In the genomic region with DNA sequence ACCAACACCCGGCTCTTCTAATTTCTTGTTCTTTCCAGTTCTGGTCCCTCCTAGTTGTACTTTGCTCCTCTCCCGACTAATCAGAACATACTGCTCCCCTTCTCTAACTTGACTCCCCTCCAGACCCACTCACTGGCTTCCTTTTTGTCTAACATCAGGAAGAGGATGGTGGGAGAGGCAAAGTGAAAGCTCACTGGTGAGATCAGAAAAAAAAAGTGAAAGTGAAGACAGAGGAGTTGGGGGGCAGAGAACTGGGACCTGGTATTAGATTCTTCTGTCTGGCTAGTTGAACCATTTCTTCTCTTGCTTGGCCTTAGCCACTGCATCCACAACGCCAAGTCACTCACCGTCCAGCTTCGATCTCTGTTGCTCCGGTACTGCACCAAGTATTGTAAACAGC, we compare ENCODE assay signal across 40 mouse cellular contexts. TPM values are rescaled to one million over a fixed set of nuclear protein-coding genes. Genes with fewer than 3 reads are reported as not detected.
DNase-seq lines count a peak whose midpoint lies in the region; ATAC-seq and TF ChIP-seq lines count a peak whose summit lies in the region.
"Had no signal": no experiment of that assay in that cellular context is flagged by ENCODE, and none has a peak within 500 bp of the region (broad histone marks: within the 10 kb centered on the region; RNA-seq: fewer than 3 reads in every experiment).

No protein-coding gene starts in this region.

- H3K4me3 ChIP-seq in liver, postnatal 0 days (ENCODE audit: low read depth, low read length), result no peak overlapping the region
- H3K4me3 ChIP-seq in liver, embryonic 11.5 days (ENCODE audit: low read depth, low read length), result no peak overlapping the region
- peak overlapping the region; percentile 32 for H3K4me3 ChIP-seq in macrophage (ENCODE audit: inconsistent target)
- H3K4me3 ChIP-seq: embryonic facial prominence, embryonic 10.5 days; embryonic facial prominence, embryonic 15.5 days; forebrain, embryonic 12.5 days; heart, embryonic 12.5 days; intestine, embryonic 15.5 days; limb, embryonic 10.5 days; limb, embryonic 15.5 days; myocyte; neural tube, embryonic 12.5 days had no signal

- H3K79me2 ChIP-seq in macrophage (ENCODE audit: inconsistent target), result peaks cover 12% of the 10 kb centered on the region; the same call in 1 of the 2 replicates

- H3K4me2 ChIP-seq in liver, postnatal 0 days (ENCODE audit: low read depth, low read length), result 0 out of 2 replicates have a peak overlapping the region, but pooled peaks have one; percentile 52
- no peak overlapping the region for H3K4me2 ChIP-seq in liver, embryonic 11.5 days
- H3K4me2 ChIP-seq: embryonic facial prominence, embryonic 15.5 days; forebrain, embryonic 12.5 days; heart, embryonic 12.5 days; intestine, embryonic 15.5 days; limb, embryonic 15.5 days; midbrain, embryonic 11.5 days; neural tube, embryonic 12.5 days had no signal

- WGBS in liver, postnatal 0 days (ENCODE audit: insufficient replicate concordance), result 82% methylated on average over 6 of the region's 6 CpGs
- WGBS in liver, embryonic 11.5 days, result 84% methylated on average over 6 of the region's 6 CpGs
- WGBS in macrophage (ENCODE audit: missing documents), result 60% methylated on average over 6 of the region's 6 CpGs

- peak; percentile 27 for DNase-seq in CD4-positive, CD25-positive, alpha-beta regulatory T cell, adult 2 months (ENCODE audit: low read depth, low spot score)
- no peak for DNase-seq in liver, postnatal 0 days
- DNase-seq in liver, embryonic 11.5 days (ENCODE audit: low spot score), result no peak
- peak; percentile 38 for DNase-seq in CD4-positive helper T cell, adult 2 months (ENCODE audit: low read depth, low spot score)
- DNase-seq in layer of hippocampus, postnatal 36 days, result no peak
- DNase-seq: adrenal gland, postnatal 25 days; cerebellum, adult 8-10 months; cerebellum, postnatal 25 days; gastrocnemius, postnatal 14 days; kidney, adult 2 months; kidney, postnatal 4 days; right cerebral cortex, adult 18-20 months; thymus, postnatal 14 days had no signal

- H3K4me1 ChIP-seq in liver, postnatal 0 days (ENCODE audit: insufficient read depth), result no peaks in the 10 kb centered on the region
- no peaks in the 10 kb centered on the region; the same call in 1 of the 2 replicates for H3K4me1 ChIP-seq in liver, embryonic 11.5 days (replicated peaks; ENCODE audit: control insufficient read depth, insufficient read depth, low read length)
- H3K4me1 ChIP-seq: embryonic facial prominence, embryonic 15.5 days; forebrain, embryonic 12.5 days; intestine, embryonic 15.5 days; limb, embryonic 15.5 days; neural tube, embryonic 12.5 days had no signal

- H3K36me3 ChIP-seq in liver, postnatal 0 days (replicated peaks; ENCODE audit: insufficient read depth, low read length), result no peaks in the 10 kb centered on the region
- no peaks in the 10 kb centered on the region for H3K36me3 ChIP-seq in liver, embryonic 11.5 days (ENCODE audit: control insufficient read depth, insufficient read depth, low read length)
- no peaks in the 10 kb centered on the region for H3K36me3 ChIP-seq in macrophage (ENCODE audit: inconsistent target)
- H3K36me3 ChIP-seq: embryonic facial prominence, embryonic 10.5 days; embryonic facial prominence, embryonic 15.5 days; forebrain, embryonic 12.5 days; heart, embryonic 12.5 days; intestine, embryonic 15.5 days; limb, embryonic 10.5 days; limb, embryonic 15.5 days; neural tube, embryonic 12.5 days had no signal

- no peak for TF ChIP-seq CTCF in liver, postnatal 0 days (IDR thresholded peaks at IDR 0.05; ENCODE audit: low read depth)

- no peaks in the 10 kb centered on the region for H3K27me3 ChIP-seq in liver, postnatal 0 days (ENCODE audit: insufficient read depth, low read length)
- H3K27me3 ChIP-seq in liver, embryonic 11.5 days (replicated peaks; ENCODE audit: control insufficient read depth, insufficient read depth, low read length), result no peaks in the 10 kb centered on the region; the same call in 1 of the 2 replicates
- H3K27me3 ChIP-seq: embryonic facial prominence, embryonic 15.5 days; heart, embryonic 12.5 days; neural tube, embryonic 12.5 days had no signal

- no peak for TF ChIP-seq EP300 in liver, postnatal 0 days (IDR thresholded peaks at IDR 0.05; ENCODE audit: low read depth)

- no peak overlapping the region for H3K9ac ChIP-seq in liver, postnatal 0 days (replicated peaks)
- no peak overlapping the region for H3K9ac ChIP-seq in liver, embryonic 11.5 days (ENCODE audit: low read depth, low read length)
- H3K9ac ChIP-seq: embryonic facial prominence, embryonic 15.5 days; forebrain, embryonic 12.5 days; heart, embryonic 12.5 days; intestine, embryonic 15.5 days; limb, embryonic 15.5 days; neural tube, embryonic 12.5 days had no signal

- no peaks in the 10 kb centered on the region for H3K9me3 ChIP-seq in liver, postnatal 0 days (ENCODE audit: low read length)
- H3K9me3 ChIP-seq in liver, embryonic 11.5 days (ENCODE audit: control insufficient read depth, low read length), result no peaks in the 10 kb centered on the region
- H3K9me3 ChIP-seq: embryonic facial prominence, embryonic 10.5 days; embryonic facial prominence, embryonic 15.5 days; forebrain, embryonic 12.5 days; heart, embryonic 12.5 days; intestine, embryonic 15.5 days; limb, embryonic 10.5 days; limb, embryonic 15.5 days; neural tube, embryonic 12.5 days had no signal

- ATAC-seq in CD4-positive, CD25-positive, alpha-beta regulatory T cell, adult 4 months, result no peak
- no peak for ATAC-seq in liver, postnatal 0 days
- no peak for ATAC-seq in liver, embryonic 11.5 days (replicated peaks; ENCODE audit: low FRiP score)
- ATAC-seq: hindbrain, embryonic 16.5 days; intestine, embryonic 15.5 days; lung, postnatal 0 days had no signal

- no peak overlapping the region for H3K27ac ChIP-seq in liver, postnatal 0 days (ENCODE audit: low read depth)
- no peak overlapping the region for H3K27ac ChIP-seq in liver, embryonic 11.5 days (ENCODE audit: low read depth, low read length)
- H3K27ac ChIP-seq in macrophage, result no peak overlapping the region
- H3K27ac ChIP-seq: embryonic facial prominence, embryonic 10.5 days; embryonic facial prominence, embryonic 15.5 days; forebrain, embryonic 12.5 days; intestine, embryonic 15.5 days; limb, embryonic 10.5 days; limb, embryonic 15.5 days; neural tube, embryonic 12.5 days had no signal

RNA-seq across cellular contexts. Expression of gene Il2rg, which starts 1.4 kb away (rescaled TPM):
- polyA plus RNA-seq in CD4-positive, CD25-positive, alpha-beta regulatory T cell, adult 4 months (2017; shearing (Covaris generic)), result 1,000 to 10,000 TPM; 2,002 to 2,386 TPM
- 7.7 and 8.0 TPM in 2 replicates for polyA plus RNA-seq in liver, postnatal 0 days (2015; fragmentation: Nextera tagmentation; extraction: Ambion mirVana)
- 16.9 and 19.8 TPM in 2 replicates for polyA plus RNA-seq in liver, embryonic 11.5 days (2014; fragmentation: Nextera tagmentation; extraction: Ambion mirVana)
- total RNA-seq in macrophage (2018; cell fraction: chromatin; rRNA removed), result 100 to 1,000 TPM in 19 of 26 experiments, 10 to 100 TPM in 7; 20.6 to 483 (median 162) TPM
- 100 to 1,000 TPM in 24 of 26 experiments, 10 to 100 TPM in 2; 89.9 to 584 (median 289) TPM for total RNA-seq in macrophage (2018; cell fraction: cytosol; rRNA removed)
- total RNA-seq in macrophage (2018; cell fraction: nucleus; rRNA removed), result 100 to 1,000 TPM; 136 to 748 (median 419) TPM
- polyA plus RNA-seq in macrophage (2018), result 107 to 237 TPM (median 204 TPM) in 3 replicates
- 1 to 10 TPM in 1 of 2 experiments, under 1 TPM in 1; 0.90 to 1.6 TPM for total RNA-seq in layer of hippocampus, postnatal 36 days (2021)

RNA-seq across cellular contexts. Expression of gene Gm20489, which starts 2.2 kb away (rescaled TPM):
- under 1 TPM in 1 of 2 experiments, not detected in 1; 0.42 TPM for polyA plus RNA-seq in CD4-positive, CD25-positive, alpha-beta regulatory T cell, adult 4 months (2017; shearing (Covaris generic))
- polyA plus RNA-seq in liver, postnatal 0 days (2015; fragmentation: Nextera tagmentation; extraction: Ambion mirVana), result not detected in 2 replicates
- not detected in 2 replicates for polyA plus RNA-seq in liver, embryonic 11.5 days (2014; fragmentation: Nextera tagmentation; extraction: Ambion mirVana)
- total RNA-seq in macrophage (2018; cell fraction: chromatin; rRNA removed), result not detected
- total RNA-seq in macrophage (2018; cell fraction: cytosol; rRNA removed), result under 1 TPM in 1 of 26 experiments, not detected in 25; 0.12 TPM
- total RNA-seq in macrophage (2018; cell fraction: nucleus; rRNA removed), result not detected
- polyA plus RNA-seq in macrophage (2018), result not detected in 3 replicates
- total RNA-seq in layer of hippocampus, postnatal 36 days (2021), result not detected
- total RNA-seq: adrenal gland, adult 18-20 months; adrenal gland, postnatal 25 days; gastrocnemius, postnatal 14 days; granulocyte monocyte progenitor cell, adult 5-6 weeks; heart, postnatal 25 days; layer of hippocampus, postnatal 25 days; midbrain, postnatal 0 days had no signal
- polyA plus RNA-seq: C2C12; embryonic facial prominence, embryonic 10.5 days; embryonic facial prominence, embryonic 15.5 days; forebrain, embryonic 12.5 days; heart, embryonic 12.5 days; hindbrain, embryonic 11.5 days; hindbrain, embryonic 16.5 days; intestine, embryonic 15.5 days; kidney, adult 2 months; kidney, embryonic 16.5 days; limb, embryonic 10.5 days; limb, embryonic 15.5 days; liver, embryonic 16.5 days; lung, postnatal 0 days; midbrain, embryonic 11.5 days; midbrain, postnatal 0 days; myocyte; neural tube, embryonic 12.5 days; stomach, embryonic 14.5 days; testis, adult 2 months; urinary bladder, adult 2 months had no signal

RNA-seq across cellular contexts. Expression of gene Gm614, which starts 2.8 kb away (rescaled TPM):
- polyA plus RNA-seq in CD4-positive, CD25-positive, alpha-beta regulatory T cell, adult 4 months (2017; shearing (Covaris generic)), result 1 to 10 TPM; 1.7 to 2.9 TPM
- not detected in 2 replicates for polyA plus RNA-seq in liver, postnatal 0 days (2015; fragmentation: Nextera tagmentation; extraction: Ambion mirVana)
- not detected in 2 replicates for polyA plus RNA-seq in liver, embryonic 11.5 days (2014; fragmentation: Nextera tagmentation; extraction: Ambion mirVana)
- total RNA-seq in macrophage (2018; cell fraction: chromatin; rRNA removed), result 10 to 100 TPM in 22 of 26 experiments, 1 to 10 TPM in 3, not detected in 1; 2.2 to 77.4 (median 21.5) TPM
- 1 to 10 TPM in 9 of 26 experiments, under 1 TPM in 15, not detected in 2; 0.26 to 3.0 (median 0.84) TPM for total RNA-seq in macrophage (2018; cell fraction: cytosol; rRNA removed)
- 10 to 100 TPM in 22 of 26 experiments, 1 to 10 TPM in 4; 2.7 to 48.1 (median 19.2) TPM for total RNA-seq in macrophage (2018; cell fraction: nucleus; rRNA removed)
- polyA plus RNA-seq in macrophage (2018), result 0.23 TPM in 1 of 3 replicates, not detected in the others
- total RNA-seq in layer of hippocampus, postnatal 36 days (2021), result not detected
- total RNA-seq: adrenal gland, postnatal 25 days; gastrocnemius, postnatal 14 days; granulocyte monocyte progenitor cell, adult 5-6 weeks; heart, postnatal 25 days; layer of hippocampus, adult 8-10 months; layer of hippocampus, postnatal 25 days; midbrain, postnatal 0 days had no signal
- polyA plus RNA-seq: C2C12; embryonic facial prominence, embryonic 10.5 days; embryonic facial prominence, embryonic 15.5 days; forebrain, embryonic 12.5 days; heart, embryonic 12.5 days; hindbrain, embryonic 11.5 days; hindbrain, embryonic 16.5 days; intestine, embryonic 15.5 days; kidney, adult 2 months; kidney, embryonic 16.5 days; limb, embryonic 10.5 days; limb, embryonic 15.5 days; liver, embryonic 16.5 days; midbrain, embryonic 11.5 days; midbrain, postnatal 0 days; myocyte; neural tube, embryonic 12.5 days; stomach, embryonic 14.5 days had no signal

RNA-seq across cellular contexts. Expression of gene Med12, which starts 7.2 kb away (rescaled TPM):
- 10 to 100 TPM; 72.2 to 98.1 TPM for polyA plus RNA-seq in CD4-positive, CD25-positive, alpha-beta regulatory T cell, adult 4 months (2017; shearing (Covaris generic))
- polyA plus RNA-seq in liver, postnatal 0 days (2015; fragmentation: Nextera tagmentation; extraction: Ambion mirVana), result 10.2 and 14.3 TPM in 2 replicates
- 36.5 and 41.1 TPM in 2 replicates for polyA plus RNA-seq in liver, embryonic 11.5 days (2014; fragmentation: Nextera tagmentation; extraction: Ambion mirVana)
- 100 to 1,000 TPM; 161 to 300 (median 236) TPM for total RNA-seq in macrophage (2018; cell fraction: chromatin; rRNA removed)
- 10 to 100 TPM; 26.7 to 43.4 (median 34.1) TPM for total RNA-seq in macrophage (2018; cell fraction: cytosol; rRNA removed)
- 100 to 1,000 TPM in 23 of 26 experiments, 10 to 100 TPM in 3; 83.0 to 176 (median 128) TPM for total RNA-seq in macrophage (2018; cell fraction: nucleus; rRNA removed)
- 35.4 to 43.8 TPM (median 41.3 TPM) in 3 replicates for polyA plus RNA-seq in macrophage (2018)
- total RNA-seq in layer of hippocampus, postnatal 36 days (2021), result 10 to 100 TPM; 23.1 to 26.5 TPM

RNA-seq across cellular contexts. Expression of gene Foxo4, which starts 12.3 kb away (rescaled TPM):
- 1 to 10 TPM; 4.8 to 6.0 TPM for polyA plus RNA-seq in CD4-positive, CD25-positive, alpha-beta regulatory T cell, adult 4 months (2017; shearing (Covaris generic))
- polyA plus RNA-seq in liver, postnatal 0 days (2015; fragmentation: Nextera tagmentation; extraction: Ambion mirVana), result 1.00 and 1.1 TPM in 2 replicates
- polyA plus RNA-seq in liver, embryonic 11.5 days (2014; fragmentation: Nextera tagmentation; extraction: Ambion mirVana), result 2.0 and 2.5 TPM in 2 replicates
- 10 to 100 TPM in 2 of 26 experiments, 1 to 10 TPM in 24; 1.6 to 13.6 (median 3.9) TPM for total RNA-seq in macrophage (2018; cell fraction: chromatin; rRNA removed)
- 10 to 100 TPM in 12 of 26 experiments, 1 to 10 TPM in 14; 4.0 to 16.6 (median 7.9) TPM for total RNA-seq in macrophage (2018; cell fraction: cytosol; rRNA removed)
- 10 to 100 TPM in 6 of 26 experiments, 1 to 10 TPM in 20; 3.1 to 20.3 (median 7.4) TPM for total RNA-seq in macrophage (2018; cell fraction: nucleus; rRNA removed)
- polyA plus RNA-seq in macrophage (2018), result 8.1 to 15.6 TPM (median 9.5 TPM) in 3 replicates
- 10 to 100 TPM; 21.3 to 25.4 TPM for total RNA-seq in layer of hippocampus, postnatal 36 days (2021)

Comparison
In these comparisons a context has a peak if more than half of its experiments do, and no peak if none do; other contexts are left out.
1. DNase-seq: peak in CD4-positive, CD25-positive, alpha-beta regulatory T cell, adult 2 months (single experiment) and CD4-positive helper T cell, adult 2 months (single experiment); none in liver, postnatal 0 days (single experiment), liver, embryonic 11.5 days (single experiment) and layer of hippocampus, postnatal 36 days (0 of 2).